Mouse (Mus musculus) thymus, postnatal 0 days (tissue): Measurements from ENCODE around the gene Tti1. TPM values are rescaled to one million over a fixed set of nuclear protein-coding genes. Genes with fewer than 3 reads are reported as not detected.
"Not testable (repeated sequence)": the region's sequence is repeated elsewhere in the genome, so short reads cannot be mapped to it uniquely, and the experiment has no call there.

Experiments
- DNase-seq: peaks from one replicate; pipeline ENCODE4 v3.0.0-alpha.2; 2015; ENCODE audit warnings: low spot score
- polyA plus RNA-seq: library from polyadenylated mRNA; unstranded; fragments of >200 nt; fragmentation: Nextera tagmentation; extraction: Ambion mirVana; gene quantifications from 2 replicates; pipeline ENCODE4 v1.2.1, GENCODE M21; 2015

Gene Tti1
- 18.9 and 22.0 TPM in 2 replicates for polyA plus RNA-seq

DNA sequence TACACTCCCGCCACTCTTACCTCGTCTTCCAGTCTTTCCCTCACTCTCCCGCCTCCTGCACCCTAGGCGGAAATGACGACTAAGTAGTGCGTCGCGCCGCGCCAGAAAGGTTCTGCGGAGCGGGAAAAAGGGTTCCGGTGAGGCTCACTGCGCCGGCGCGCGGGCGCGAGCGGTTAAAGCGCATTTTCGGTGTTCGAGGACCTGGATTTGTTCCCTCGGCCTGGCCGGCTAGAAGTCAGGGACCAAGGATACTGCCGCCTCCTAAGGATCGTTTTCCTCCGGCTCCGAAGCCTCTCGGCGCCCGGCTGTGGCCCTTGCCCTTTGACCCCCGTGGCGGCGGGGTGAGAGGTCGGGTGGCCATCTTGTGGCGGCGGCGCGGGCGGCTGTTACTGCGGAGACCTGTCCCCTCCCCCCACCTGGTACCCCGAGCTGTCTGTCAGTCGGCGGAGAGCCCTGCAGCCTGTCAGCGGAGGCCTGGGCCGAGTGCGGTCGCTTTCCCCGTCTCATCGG, at the start of gene Tti1, which contains the start of gene Rprd1b:
Gene Tti1 (minus strand): TSS at position 80 of the 510 bp plus-strand sequence.
Gene Rprd1b (plus strand): TSS at position 144 of the 510 bp plus-strand sequence.
- DNase-seq, result peak; percentile 95

GRCm38 (mm10) chr2:158077981-158078380, 49.7 kb upstream of the Tti1 start:
- no peak for DNase-seq

GRCm38 (mm10) chr2:158076690-158077089, 48.5 kb upstream of the Tti1 start:
- DNase-seq, result no peak

DNA sequence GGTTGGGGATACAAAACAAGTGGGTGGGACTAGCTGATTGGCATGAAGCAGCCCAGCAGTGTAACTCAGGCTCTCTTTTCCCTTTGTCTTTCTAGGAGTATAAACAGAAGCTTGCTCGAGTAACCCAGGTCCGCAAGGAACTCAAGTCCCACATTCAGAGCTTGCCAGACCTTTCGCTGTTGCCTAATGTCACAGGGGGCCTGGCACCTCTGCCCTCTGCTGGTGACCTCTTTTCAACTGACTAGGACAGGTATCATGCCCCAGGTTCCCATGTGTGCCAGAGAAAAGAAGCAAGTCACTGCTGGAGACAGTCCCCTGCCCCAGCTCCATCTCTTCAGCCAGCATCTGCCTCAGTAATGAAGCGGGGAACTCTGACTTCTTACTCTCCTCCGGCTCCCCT, 46.6 kb upstream of the Tti1 start:
- DNase-seq, result no peak

DNA sequence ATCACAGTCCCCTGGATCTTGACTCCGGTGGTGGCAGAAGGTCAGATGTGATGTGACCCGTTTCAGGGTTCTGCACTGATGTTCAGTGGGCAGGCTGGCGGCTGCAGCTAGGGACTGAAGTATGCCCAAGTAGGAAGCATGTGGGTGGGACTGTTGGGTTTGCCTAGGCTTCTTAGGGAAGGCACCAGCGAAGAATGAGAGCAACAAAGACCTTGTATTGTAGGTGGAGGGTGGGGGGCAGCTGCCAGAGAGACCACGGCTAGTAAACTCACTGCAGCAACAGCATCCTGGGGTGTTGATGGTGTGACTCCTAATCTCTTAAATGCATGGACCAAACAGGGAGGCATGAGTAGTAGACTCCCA, 43.4 kb upstream of the Tti1 start:
- no peak for DNase-seq

DNA sequence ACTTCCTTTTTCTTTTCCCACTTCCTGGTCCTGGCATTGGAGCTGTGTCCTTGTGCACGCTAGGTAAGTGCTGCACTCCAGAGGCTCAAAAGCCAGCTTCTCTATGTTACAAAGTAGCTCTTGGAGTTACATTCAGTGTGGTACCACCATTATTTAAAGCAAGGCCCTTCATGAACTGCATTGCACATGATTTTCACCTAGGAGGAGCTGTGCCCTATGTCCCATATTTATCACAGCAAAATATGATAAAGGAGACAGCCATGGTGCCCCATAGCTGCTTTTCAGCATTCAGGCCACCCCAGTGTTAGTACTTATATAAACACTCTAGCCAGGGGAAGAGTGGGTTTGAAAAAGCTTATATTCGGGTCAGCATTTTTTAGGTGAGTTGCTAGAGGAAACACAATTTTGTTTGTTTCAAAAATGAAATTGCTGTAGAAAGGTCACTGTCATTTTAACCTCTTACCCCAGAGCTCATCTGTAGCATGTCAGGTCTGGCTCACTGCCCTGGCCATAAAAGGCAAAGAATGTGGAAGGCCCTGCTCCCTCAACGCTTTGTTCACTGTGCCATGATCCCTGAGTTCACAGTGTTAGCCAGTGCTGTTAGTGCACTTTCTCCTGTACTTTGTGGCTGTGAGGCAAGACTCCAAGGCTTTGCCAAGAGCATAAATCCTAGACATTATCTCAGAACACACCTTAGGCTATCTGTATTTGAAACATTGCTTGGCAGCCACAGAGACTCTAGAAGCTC, 42.8 kb upstream of the Tti1 start:
- no peak for DNase-seq

DNA sequence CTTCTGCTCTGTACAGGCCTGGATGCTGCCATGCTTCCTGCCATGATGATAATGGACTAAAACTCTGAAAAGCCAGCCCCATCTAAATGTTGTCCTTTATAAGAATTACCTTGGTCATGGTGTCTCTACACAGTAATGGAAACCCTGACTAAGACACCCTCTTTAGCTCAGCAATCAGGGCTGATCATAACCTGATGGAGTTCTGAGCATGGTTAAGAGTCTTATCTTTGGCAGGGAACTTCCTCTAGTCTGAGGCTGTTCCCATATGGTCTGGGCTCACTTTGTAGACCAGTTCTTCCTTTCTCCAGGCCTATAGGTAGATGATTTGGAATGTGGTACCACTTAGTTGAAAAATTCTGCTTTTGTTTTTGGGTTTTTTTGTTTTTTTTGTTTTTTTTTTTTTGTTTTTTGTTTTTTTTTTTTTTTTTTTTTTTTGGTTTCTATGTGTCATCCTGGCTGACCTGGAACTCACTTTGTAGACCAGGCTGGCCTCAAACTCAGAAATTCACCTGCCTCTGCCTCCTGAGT, 40.3 kb upstream of the Tti1 start:
- DNase-seq, result no peak

DNA sequence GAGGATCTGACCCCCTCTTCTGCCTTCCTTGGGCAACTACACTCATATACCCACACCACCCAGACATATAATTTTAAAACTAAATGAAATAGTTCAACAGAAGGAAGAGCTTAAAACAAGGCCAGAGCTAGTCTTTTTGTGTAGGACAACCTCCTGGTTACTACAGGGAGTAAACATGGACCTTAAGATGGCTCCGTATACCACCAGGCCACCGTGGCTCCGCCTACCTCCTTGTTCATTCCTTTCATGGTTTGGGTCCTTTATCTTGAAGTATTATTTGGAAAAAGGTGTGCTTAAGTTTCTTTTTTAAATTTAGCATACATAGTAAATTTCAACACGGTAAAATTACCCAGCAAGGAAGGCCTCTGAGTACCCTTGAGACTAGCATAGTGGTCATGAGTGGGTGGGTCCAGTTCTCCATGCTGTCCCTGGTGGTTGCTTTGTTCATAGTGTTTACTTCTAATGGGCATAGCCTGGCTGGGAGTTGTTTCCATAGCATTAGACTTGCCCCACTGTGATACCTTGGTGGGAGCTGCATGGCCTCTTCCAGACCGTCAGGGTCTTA, 39.1 kb upstream of the Tti1 start:
- no peak for DNase-seq

DNA sequence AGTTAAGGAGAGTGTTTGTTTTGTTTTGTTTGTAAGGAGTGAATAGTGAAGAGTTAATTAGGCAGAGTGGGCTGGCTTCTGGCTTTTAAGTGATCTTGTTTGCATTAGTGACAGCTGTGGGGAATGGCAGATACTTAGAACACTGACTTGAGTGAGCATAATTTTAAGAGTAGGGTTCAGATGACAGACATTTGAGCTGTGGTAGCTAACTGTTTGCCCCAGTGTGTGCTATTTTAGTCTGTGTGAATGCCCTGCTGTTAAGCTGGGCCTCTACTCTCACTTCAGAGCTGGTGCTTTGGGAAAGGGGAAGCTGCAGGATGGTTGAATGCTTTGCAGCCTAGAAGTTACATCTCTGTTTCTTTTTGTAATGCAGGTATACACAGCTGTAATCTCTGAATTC, 38.2 kb upstream of the Tti1 start:
- DNase-seq, result no peak

DNA sequence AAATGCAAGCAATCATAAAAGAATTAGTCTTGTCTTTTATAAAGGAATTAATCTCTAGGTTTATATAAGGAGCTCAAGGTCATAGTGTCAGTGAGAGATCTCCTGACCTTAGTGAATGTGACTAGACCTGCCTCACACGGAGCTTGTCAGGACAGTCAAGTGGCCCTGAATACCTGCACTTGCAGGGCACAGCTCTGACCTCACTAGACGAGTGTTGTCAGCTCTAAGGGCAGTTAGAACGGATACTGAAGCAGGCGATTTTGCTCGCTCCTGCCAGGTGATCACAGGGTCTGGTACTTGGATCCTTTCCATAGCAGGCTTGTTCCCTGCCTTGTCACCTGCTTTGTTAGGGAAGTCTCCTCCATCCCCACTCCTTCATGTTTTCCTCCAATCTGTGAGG, 36.8 kb upstream of the Tti1 start:
- no peak for DNase-seq

- DNase-seq, result no peak
Observed at GRCm38 (mm10) chr2:158064571-158065048, 36.4 kb upstream of the Tti1 start.

DNA sequence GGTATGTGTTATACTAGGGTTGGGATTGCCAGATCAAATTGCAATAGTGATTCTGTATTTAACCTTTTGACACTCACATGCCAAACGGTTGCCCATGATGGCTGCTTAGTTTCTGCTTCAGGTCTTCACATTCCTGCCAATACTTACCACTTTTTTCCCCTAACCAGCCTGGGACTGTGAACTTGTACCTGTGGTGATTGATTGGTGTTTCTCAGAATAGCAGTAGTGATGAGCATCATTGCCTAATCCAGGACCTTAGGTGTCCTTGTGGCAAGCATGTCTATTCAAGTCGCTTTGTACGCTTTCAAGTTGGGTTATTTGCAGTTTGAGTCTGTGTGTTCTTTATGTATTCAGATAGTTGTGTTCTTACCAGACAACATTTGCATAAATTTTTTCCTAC, 34.8 kb upstream of the Tti1 start:
- no peak for DNase-seq

DNA sequence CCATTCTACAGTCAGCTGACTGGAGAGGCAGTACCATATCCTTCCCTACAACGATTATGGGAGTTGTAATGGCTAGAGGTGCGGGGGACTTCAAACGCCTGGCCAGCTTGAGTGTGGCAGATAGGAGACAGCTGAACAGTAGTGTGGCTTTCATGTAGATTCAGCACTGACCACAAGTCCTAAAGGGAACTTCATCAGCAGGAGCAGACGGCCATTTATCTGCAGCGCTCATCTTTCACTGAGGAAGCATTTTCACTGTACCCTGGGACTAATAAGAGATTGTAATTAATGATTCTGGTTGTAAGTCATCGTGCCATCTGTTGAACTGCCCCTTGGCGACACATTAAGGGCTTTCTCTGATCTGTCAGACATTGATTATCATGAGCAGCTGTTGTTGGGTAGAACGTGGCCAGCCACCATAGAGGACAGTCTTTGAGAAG, 31.5 kb upstream of the Tti1 start:
- DNase-seq, result no peak

DNA sequence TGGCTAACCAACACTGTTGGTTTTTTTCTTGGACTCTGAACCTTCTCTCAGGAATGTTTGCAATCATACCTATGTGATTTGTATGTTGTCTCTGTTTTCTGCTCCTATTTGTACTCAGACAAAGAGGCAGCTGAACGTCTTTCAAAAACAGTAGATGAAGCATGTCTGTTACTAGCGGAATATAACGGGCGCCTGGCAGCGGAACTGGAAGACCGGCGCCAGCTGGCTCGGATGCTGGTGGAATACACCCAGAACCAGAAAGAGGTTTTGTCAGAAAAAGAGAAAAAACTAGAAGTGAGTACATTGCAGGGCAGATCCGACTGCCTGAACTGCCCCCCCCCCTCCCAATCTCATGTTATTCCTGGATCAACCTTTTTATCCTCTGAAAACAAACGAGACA, 30.3 kb upstream of the Tti1 start:
- DNase-seq, result no peak

DNA sequence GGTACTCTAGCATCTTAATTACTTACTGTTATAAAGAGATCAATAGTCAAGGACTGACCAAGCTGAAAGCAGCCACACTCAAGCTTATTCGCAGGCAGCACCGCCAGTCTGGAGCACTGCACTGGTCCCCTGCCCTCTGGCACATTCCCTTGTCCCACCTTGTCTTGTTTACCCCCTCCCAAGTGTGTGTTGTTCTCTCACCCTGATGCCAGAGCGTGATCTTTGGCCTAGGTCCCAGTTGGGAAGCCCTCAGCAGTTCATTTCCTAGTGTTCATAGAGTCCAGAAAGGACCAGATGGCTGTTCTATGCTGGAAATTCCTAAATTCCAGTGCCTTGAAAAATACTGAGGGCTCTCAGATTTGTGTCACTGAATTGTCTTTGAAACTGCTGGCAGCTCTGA, 28.8 kb upstream of the Tti1 start:
- no peak for DNase-seq

GRCm38 (mm10) chr2:158055383-158055782, 27.1 kb upstream of the Tti1 start:
- not testable (repeated sequence) for DNase-seq

GRCm38 (mm10) chr2:158054596-158054995, 26.4 kb upstream of the Tti1 start:
- DNase-seq, result no peak

DNA sequence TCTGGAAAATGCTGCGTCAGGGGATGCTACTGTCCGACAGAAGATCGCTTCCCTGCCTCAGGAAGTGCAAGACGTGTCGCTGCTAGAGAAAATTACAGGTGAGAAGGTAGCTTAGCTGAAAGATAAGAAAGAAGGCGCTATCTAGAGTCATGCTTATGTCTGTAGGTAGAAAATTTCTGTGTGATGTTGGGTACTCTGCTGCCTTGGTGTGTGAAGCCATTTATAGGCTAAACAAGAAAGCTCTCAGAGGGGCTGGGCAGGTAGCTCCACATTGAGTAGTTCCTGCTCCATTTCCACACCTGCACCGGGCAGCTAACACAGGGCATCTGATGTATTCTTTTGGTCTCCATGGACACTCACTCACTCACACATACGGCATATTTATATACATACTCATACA, 21.9 kb upstream of the Tti1 start:
- DNase-seq, result no peak

DNA sequence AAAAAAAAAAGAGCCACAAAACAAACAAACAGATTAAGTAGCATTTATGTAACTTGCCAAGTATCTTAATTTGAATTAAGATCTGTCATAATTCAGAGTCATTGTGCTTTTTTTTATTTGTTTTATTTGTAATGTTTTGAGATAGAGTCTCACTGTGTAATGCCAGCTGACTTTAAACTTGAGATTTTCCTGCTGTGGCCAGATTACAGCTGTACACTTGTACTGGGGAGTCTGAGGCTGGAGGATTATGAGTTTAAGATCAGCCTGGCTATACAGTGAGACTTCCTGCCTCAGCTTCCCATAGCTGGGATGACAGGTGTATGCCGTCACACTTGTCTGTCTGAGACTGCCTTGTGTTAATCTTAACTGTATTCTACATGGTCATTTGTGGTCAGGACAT, 20.5 kb upstream of the Tti1 start:
- DNase-seq, result no peak

- peak; percentile 61 for DNase-seq
Observed at GRCm38 (mm10) chr2:158047903-158048302, 19.7 kb upstream of the Tti1 start.

GRCm38 (mm10) chr2:158046186-158046585, 18.0 kb upstream of the Tti1 start:
- no peak for DNase-seq

DNA sequence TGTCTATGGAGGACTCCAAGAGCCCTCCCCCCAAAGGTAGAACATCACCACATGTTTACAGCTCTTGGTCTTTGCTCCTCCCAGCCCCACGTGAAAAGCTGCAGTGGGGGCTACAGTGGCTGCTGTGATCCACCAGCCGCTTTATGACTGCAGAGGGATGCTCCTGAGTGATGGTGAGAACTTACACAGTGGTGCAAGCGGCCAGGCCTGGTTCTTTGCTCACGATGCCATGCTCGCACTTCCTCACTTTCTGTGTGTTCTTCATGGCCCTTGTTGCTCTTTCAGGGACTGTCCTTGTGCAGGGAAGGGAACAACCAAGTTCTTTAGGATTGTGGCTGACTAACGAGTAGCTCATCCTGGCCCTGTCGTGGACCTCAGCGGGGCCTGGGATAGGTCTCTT, 15.3 kb upstream of the Tti1 start:
- no peak for DNase-seq

DNA sequence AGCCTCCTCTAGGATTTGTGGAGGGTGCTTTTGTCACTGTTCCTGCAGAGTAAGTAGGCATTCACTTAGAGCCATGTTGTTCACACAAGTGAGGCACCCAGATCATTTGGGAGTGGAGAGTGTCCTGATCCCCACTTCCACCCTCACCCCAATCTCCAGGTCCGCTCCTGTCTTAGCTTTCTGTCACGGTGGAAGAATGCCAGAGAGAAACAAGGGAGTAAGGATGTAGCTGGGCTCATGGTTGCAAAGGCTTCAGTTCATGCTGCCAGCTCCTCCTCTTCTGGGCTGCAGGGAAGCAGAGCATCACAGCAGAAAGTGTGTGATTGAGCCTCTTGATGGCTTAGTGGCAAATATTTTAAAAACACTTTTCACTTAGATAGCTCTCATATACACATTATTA, 12.2 kb upstream of the Tti1 start:
- no peak for DNase-seq
